Mouse (Mus musculus) MEL (cell line): ENCODE results near the gene Mrvi1.
A peak's percentile ranks its signal among the peaks of the same experiment; 100 is the strongest.

Experiments
- CHD1 ChIP-seq: IDR thresholded peaks from 2 replicates; pipeline ENCODE4 v1.6.1; 2012; ENCODE audit warnings: low read depth, mild to moderate bottlenecking, inconsistent platforms, low read length, improper control_type of control experiment
- CTCF ChIP-seq, 3 experiments: IDR thresholded peaks in 2 of 3; conservative IDR thresholded peaks in 1 of 3; 2 replicates each; pipeline ENCODE4 v1.5.1; 2011 to 2012; ENCODE audit warnings: low read length in 3 of 3, low read depth in 2 of 3, mild to moderate bottlenecking in 2 of 3, improper control_type of control experiment in 1 of 3, inconsistent platforms in 1 of 3, mixed read lengths in 1 of 3, moderate library complexity in 1 of 3; ENCODE audit not compliant: control insufficient read depth in 1 of 3, insufficient read depth in 1 of 3, poor library complexity in 1 of 3, severe bottlenecking in 1 of 3
- EP300 ChIP-seq, 2 experiments: IDR thresholded peaks; 2 replicates each; pipeline ENCODE4 v1.6.1; 2011; ENCODE audit warnings: improper control_type of control experiment in 2 of 2, low read length in 2 of 2, low read depth in 1 of 2, mild to moderate bottlenecking in 1 of 2
- JUND ChIP-seq: IDR thresholded peaks from 2 replicates; pipeline ENCODE4 v1.6.1; 2011; ENCODE audit warnings: low read depth, mild to moderate bottlenecking, improper control_type of control experiment, low read length
- KAT2A ChIP-seq: conservative IDR thresholded peaks from 2 replicates; pipeline ENCODE4 v1.6.1; 2012; ENCODE audit warnings: low read depth, low read length, improper control_type of control experiment, inconsistent platforms
- MAZ ChIP-seq: IDR thresholded peaks from 2 replicates; pipeline ENCODE4 v1.6.1; 2012; ENCODE audit warnings: low read depth, mild to moderate bottlenecking, inconsistent platforms, low read length, improper control_type of control experiment
- MEF2A ChIP-seq: IDR thresholded peaks from 2 replicates; pipeline ENCODE4 v1.6.1; 2014; ENCODE audit warnings: low read depth, mild to moderate bottlenecking, inconsistent platforms, low read length, improper control_type of control experiment; ENCODE audit not compliant: poor library complexity, insufficient replicate concordance, severe bottlenecking; ENCODE audit errors: extremely low read depth
- POLR2A ChIP-seq, 2 experiments: IDR thresholded peaks; 2 replicates each; pipeline ENCODE4 v1.6.1; 2011 to 2012; ENCODE audit warnings: low read length in 2 of 2, mild to moderate bottlenecking in 2 of 2, control low read depth in 1 of 2, improper control_type of control experiment in 1 of 2, low read depth in 1 of 2, moderate library complexity in 1 of 2; ENCODE audit not compliant: control insufficient read depth in 1 of 2, insufficient read depth in 1 of 2, poor library complexity in 1 of 2
- POLR2AphosphoS2 ChIP-seq: IDR thresholded peaks from 2 replicates; pipeline ENCODE4 v1.6.1; 2011; ENCODE audit warnings: low read length, improper control_type of control experiment
- POLR2AphosphoS5 ChIP-seq: IDR thresholded peaks from 2 replicates; pipeline ENCODE4 v1.6.1; 2012; ENCODE audit warnings: low read depth, borderline replicate concordance, mild to moderate bottlenecking, inconsistent platforms, low read length, moderate library complexity, mixed read lengths
- RCOR1 ChIP-seq: IDR thresholded peaks from 2 replicates; pipeline ENCODE4 v1.6.1; 2012; ENCODE audit warnings: low read depth, mild to moderate bottlenecking, inconsistent platforms, low read length, improper control_type of control experiment
- TAL1 ChIP-seq: IDR thresholded peaks from 2 replicates; pipeline ENCODE4 v1.6.1; 2012; ENCODE audit warnings: mild to moderate bottlenecking, inconsistent platforms, low read length, moderate library complexity, mixed read lengths
- TBP ChIP-seq: IDR thresholded peaks from 2 replicates; pipeline ENCODE4 v1.8.0; 2011; ENCODE audit warnings: low read depth, low read length, improper control_type of control experiment

- TF ChIP-seq POLR2A (IDR thresholded peaks at IDR 0.05; ENCODE audit: control insufficient read depth in 1 of 2, insufficient read depth in 1 of 2, low read depth in 1 of 2, low read length in 2 of 2, poor library complexity in 1 of 2) = no peak
- TF ChIP-seq TAL1 = no peak
- TF ChIP-seq CTCF (IDR thresholded peaks at IDR 0.05 in 2 of 3, conservative IDR thresholded peaks at IDR 0.05 in 1 of 3; ENCODE audit: control insufficient read depth in 1 of 3, insufficient read depth in 1 of 3, low read depth in 2 of 3, low read length in 3 of 3, poor library complexity in 1 of 3, severe bottlenecking in 1 of 3) = no peak
- TF ChIP-seq CHD1 = no peak
- no peak for TF ChIP-seq POLR2AphosphoS2
- no peak for TF ChIP-seq JUND
- TF ChIP-seq EP300 (IDR thresholded peaks at IDR 0.05; ENCODE audit: low read depth in 1 of 2, low read length in 2 of 2) = 0 out of 4 replicates have a peak, but pooled peaks of 1 of the 2 experiments have one; percentile 26
- no peak for TF ChIP-seq KAT2A
- TF ChIP-seq POLR2AphosphoS5 = no peak
- TF ChIP-seq MEF2A = peak; percentile 17; the same call in 1 of the 2 replicates
- no peak for TF ChIP-seq TBP
- peak; percentile 50 for TF ChIP-seq RCOR1
- no peak for TF ChIP-seq MAZ
Observed at GRCm38 (mm10) chr7:110955576-110955975, 26.7 kb downstream of the Mrvi1 start.
